Mouse (Mus musculus): ENCODE measurements around the gene Noxa1. TPM values are rescaled to one million over a fixed set of nuclear protein-coding genes. Genes with fewer than 3 reads are reported as not detected.

The Noxa1 gene
- polyA plus RNA-seq, 1 experiment from 2014 or later, result not detected

GRCm38 (mm10) chr2:25055409-25056155, 39.4 kb downstream of the Noxa1 start:
- ATAC-seq (ENCODE audit: low FRiP score), result no peak

GRCm38 (mm10) chr2:25055068-25055405, 39.9 kb downstream of the Noxa1 start:
- peak overlapping the region; percentile 89 for H3K4me2 ChIP-seq
- no peaks in the 10 kb centered on the region for H3K9me3 ChIP-seq
- 48% methylated on average over 2 of the region's 2 CpGs for WGBS

More at GRCm38 (mm10) chr2:25055409-25056155, 39.4 kb downstream of the Noxa1 start:
- no peaks in the 10 kb centered on the region for H3K27me3 ChIP-seq
- H3K4me1 ChIP-seq (replicated peaks), result peaks cover 20% of the 10 kb centered on the region
- peaks cover 46% of the 10 kb centered on the region for H3K36me3 ChIP-seq
- H3K27ac ChIP-seq, result peak overlapping the region; percentile 74
- peak overlapping the region; percentile 89 for H3K4me2 ChIP-seq
- peak overlapping the region; percentile 84 for H3K4me3 ChIP-seq
- WGBS, result 86% methylated on average over 21 of the region's 21 CpGs
- no peaks in the 10 kb centered on the region for H3K9me3 ChIP-seq
- peak overlapping the region; percentile 91 for H3K9ac ChIP-seq

DNA sequence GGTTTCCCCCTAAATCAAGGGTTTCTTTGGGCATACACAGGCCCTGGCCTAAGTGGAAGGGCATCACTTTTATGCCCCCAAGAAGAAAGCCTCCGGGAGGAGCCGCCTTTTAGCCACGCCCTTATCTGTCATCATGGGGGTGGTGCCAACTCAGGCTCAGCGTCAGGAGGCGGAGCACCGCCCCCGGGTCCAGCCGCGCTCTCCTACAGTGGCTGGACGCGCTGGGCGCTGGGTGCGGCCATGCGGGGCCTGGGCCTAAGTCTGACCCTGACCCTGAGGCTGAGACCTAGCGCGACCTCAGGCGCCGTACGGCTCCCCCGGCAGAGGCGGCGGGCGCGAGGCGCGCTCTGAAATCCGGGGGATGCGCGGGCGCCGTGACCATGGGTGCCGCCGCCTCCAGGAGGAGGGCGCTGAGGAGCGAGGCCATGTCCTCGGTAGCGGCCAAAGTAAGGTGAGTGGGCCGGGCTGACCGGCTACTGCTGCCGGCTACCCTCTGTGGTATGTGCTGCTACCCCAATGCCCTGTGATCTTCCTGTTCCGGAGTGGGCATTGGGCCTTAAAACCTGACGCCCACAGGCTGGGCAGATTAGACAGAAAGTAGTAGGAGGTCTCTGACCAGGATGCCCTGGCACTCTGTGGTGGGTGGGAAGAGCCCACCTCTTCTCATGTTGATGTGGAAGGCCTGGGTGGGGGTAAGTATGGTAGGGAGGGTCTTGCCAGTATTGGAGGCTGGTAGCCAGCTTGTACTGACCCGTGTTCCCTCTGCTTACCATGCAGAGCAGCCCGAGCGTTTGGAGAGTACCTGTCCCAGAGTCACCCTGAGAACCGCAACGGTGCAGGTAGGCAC, 40.5 kb downstream of the Noxa1 start, which contains the start of gene Nsmf:
Gene Nsmf, plus strand, starts transcription at position 135 of the 847 bp plus-strand sequence.
- WGBS, result 5% methylated on average over 47 of the region's 47 CpGs
- Histone ChIP-seq H3K36me3 (peaks cover 35% of the 10 kb centered on the region), H3K4me1 (replicated peaks) (peaks cover 20% of the 10 kb centered on the region), H3K9me3 (no peaks in the 10 kb centered on the region), H3K9ac (peak within 1 kb of the TSS; percentile 91), H3K27me3 (no peaks in the 10 kb centered on the region), H3K27ac (peak within 1 kb of the TSS; percentile 74), H3K4me3 (peak within 1 kb of the TSS; percentile 84), H3K4me2 (peak within 1 kb of the TSS; percentile 89)
- peak; percentile 88 for ATAC-seq (ENCODE audit: low FRiP score)

More at GRCm38 (mm10) chr2:25055068-25055405, 39.9 kb downstream of the Noxa1 start:
- Histone ChIP-seq H3K36me3 (peaks cover 41% of the 10 kb centered on the region), H3K27ac (peak overlapping the region; percentile 74), H3K27me3 (no peaks in the 10 kb centered on the region), H3K4me3 (peak overlapping the region; percentile 84), H3K4me1 (replicated peaks) (peaks cover 20% of the 10 kb centered on the region), H3K9ac (peak overlapping the region; percentile 91)
- peak; percentile 27 for ATAC-seq (ENCODE audit: low FRiP score)

- no peaks in the 10 kb centered on the region for H3K9me3 ChIP-seq
- 96% methylated on average over 6 of the region's 6 CpGs for WGBS
Observed at GRCm38 (mm10) chr2:25053101-25053500, 41.8 kb downstream of the Noxa1 start.

GRCm38 (mm10) chr2:25051450-25051849, 43.5 kb downstream of the Noxa1 start:
- 82% methylated on average over 8 of the region's 8 CpGs for WGBS
- Histone ChIP-seq H3K4me3 (no peak overlapping the region), H3K4me1 (replicated peaks) (peaks cover 20% of the 10 kb centered on the region), H3K36me3 (peaks cover 7% of the 10 kb centered on the region), H3K9me3 (no peaks in the 10 kb centered on the region), H3K9ac (no peak overlapping the region), H3K27ac (no peak overlapping the region), H3K4me2 (no peak overlapping the region), H3K27me3 (no peaks in the 10 kb centered on the region)
- no peak for ATAC-seq (ENCODE audit: low FRiP score)

More at GRCm38 (mm10) chr2:25053101-25053500, 41.8 kb downstream of the Noxa1 start:
- no peak overlapping the region for H3K4me2 ChIP-seq
- no peaks in the 10 kb centered on the region for H3K27me3 ChIP-seq
- ATAC-seq (ENCODE audit: low FRiP score), result no peak
- H3K4me3 ChIP-seq, result no peak overlapping the region
- peaks cover 20% of the 10 kb centered on the region for H3K4me1 ChIP-seq (replicated peaks)
- peaks cover 21% of the 10 kb centered on the region for H3K36me3 ChIP-seq
- no peak overlapping the region for H3K9ac ChIP-seq
- no peak overlapping the region for H3K27ac ChIP-seq

GRCm38 (mm10) chr2:25050921-25051320, 44.0 kb downstream of the Noxa1 start:
- Histone ChIP-seq H3K27me3 (no peaks in the 10 kb centered on the region), H3K9ac (no peak overlapping the region), H3K27ac (no peak overlapping the region), H3K4me3 (no peak overlapping the region), H3K36me3 (peaks cover 2% of the 10 kb centered on the region), H3K9me3 (no peaks in the 10 kb centered on the region), H3K4me2 (no peak overlapping the region), H3K4me1 (replicated peaks) (peaks cover 15% of the 10 kb centered on the region)
- WGBS, result 83% methylated on average over 7 of the region's 7 CpGs
- no peak for ATAC-seq (ENCODE audit: low FRiP score)

- Histone ChIP-seq H3K4me2 (no peak overlapping the region), H3K4me1 (replicated peaks) (no peaks in the 10 kb centered on the region), H3K27ac (no peak overlapping the region), H3K4me3 (no peak overlapping the region), H3K9ac (no peak overlapping the region), H3K9me3 (no peaks in the 10 kb centered on the region), H3K27me3 (no peaks in the 10 kb centered on the region), H3K36me3 (no peaks in the 10 kb centered on the region)
- ATAC-seq (ENCODE audit: low FRiP score), result no peak
- WGBS, result 91% methylated on average over 5 of the region's 5 CpGs
Observed at GRCm38 (mm10) chr2:25040089-25040488, 54.9 kb downstream of the Noxa1 start.

Small RNAs within 50 kb of the gene (microRNA-seq; reads per million reads assigned to microRNA genes)
- gene Gm24328, result not detected
- gene Mir7664, result not detected

Other genes starting within 250 kb of the Noxa1 start
- gene Ehmt1, start 175.5 kb downstream of the Noxa1 start, polyA plus RNA-seq (2015; fragmentation: Nextera tagmentation; extraction: Ambion mirVana), result 126 and 131 TPM in 2 replicates
- 23.9 and 26.0 TPM in 2 replicates for gene Arrdc1, start 159.9 kb downstream of the Noxa1 start, polyA plus RNA-seq (2015; fragmentation: Nextera tagmentation; extraction: Ambion mirVana)
- gene Zmynd19, start 145.4 kb downstream of the Noxa1 start, polyA plus RNA-seq (2015; fragmentation: Nextera tagmentation; extraction: Ambion mirVana), result 16.0 and 17.7 TPM in 2 replicates
- gene Dph7, start 132.7 kb downstream of the Noxa1 start, polyA plus RNA-seq (2015; fragmentation: Nextera tagmentation; extraction: Ambion mirVana), result 36.0 and 38.1 TPM in 2 replicates
- gene Mrpl41, start 120.1 kb downstream of the Noxa1 start, polyA plus RNA-seq (2015; fragmentation: Nextera tagmentation; extraction: Ambion mirVana), result 171 and 181 TPM in 2 replicates
- 3.0 and 3.4 TPM in 2 replicates for gene Pnpla7, start 119.1 kb downstream of the Noxa1 start, polyA plus RNA-seq (2015; fragmentation: Nextera tagmentation; extraction: Ambion mirVana)
- gene Nsmf, start 40.8 kb downstream of the Noxa1 start, polyA plus RNA-seq (2015; fragmentation: Nextera tagmentation; extraction: Ambion mirVana), result 130 and 136 TPM in 2 replicates
- gene Entpd8, start 14.8 kb downstream of the Noxa1 start, polyA plus RNA-seq (2015; fragmentation: Nextera tagmentation; extraction: Ambion mirVana), result not detected in 2 replicates
- 21.4 and 24.6 TPM in 2 replicates for gene Nrarp, start 85.6 kb upstream of the Noxa1 start, polyA plus RNA-seq (2015; fragmentation: Nextera tagmentation; extraction: Ambion mirVana)
- 1.6 and 1.9 TPM in 2 replicates for gene Tor4a, start 101.7 kb upstream of the Noxa1 start, polyA plus RNA-seq (2015; fragmentation: Nextera tagmentation; extraction: Ambion mirVana)
- gene Nelfb, start 116.3 kb upstream of the Noxa1 start, polyA plus RNA-seq (2015; fragmentation: Nextera tagmentation; extraction: Ambion mirVana), result 98.3 and 104 TPM in 2 replicates
- gene Stpg3, start 119.5 kb upstream of the Noxa1 start, polyA plus RNA-seq (2015; fragmentation: Nextera tagmentation; extraction: Ambion mirVana), result not detected in 2 replicates
- 0.40 and 1.3 TPM in 2 replicates for gene Fam166a, start 123.6 kb upstream of the Noxa1 start, polyA plus RNA-seq (2015; fragmentation: Nextera tagmentation; extraction: Ambion mirVana)
- gene Tubb4b, start 129.6 kb upstream of the Noxa1 start, polyA plus RNA-seq (2015; fragmentation: Nextera tagmentation; extraction: Ambion mirVana), result 349 and 363 TPM in 2 replicates
- gene Slc34a3, start 139.2 kb upstream of the Noxa1 start, polyA plus RNA-seq (2015; fragmentation: Nextera tagmentation; extraction: Ambion mirVana), result not detected in 2 replicates
- gene Rnf224, start 141.6 kb upstream of the Noxa1 start, polyA plus RNA-seq (2015; fragmentation: Nextera tagmentation; extraction: Ambion mirVana), result not detected in 2 replicates
- 90.3 and 92.4 TPM in 2 replicates for gene Rnf208, start 147.1 kb upstream of the Noxa1 start, polyA plus RNA-seq (2015; fragmentation: Nextera tagmentation; extraction: Ambion mirVana)
- gene Cysrt1, start 147.3 kb upstream of the Noxa1 start, polyA plus RNA-seq (2015; fragmentation: Nextera tagmentation; extraction: Ambion mirVana), result 0.26 TPM in 1 of 2 replicates, not detected in the other
- 5.1 and 6.2 TPM in 2 replicates for gene AL732309.1, start 151.7 kb upstream of the Noxa1 start, polyA plus RNA-seq (2015; fragmentation: Nextera tagmentation; extraction: Ambion mirVana)
- gene Tmem203, start 160.3 kb upstream of the Noxa1 start, polyA plus RNA-seq (2015; fragmentation: Nextera tagmentation; extraction: Ambion mirVana), result 18.6 and 20.9 TPM in 2 replicates
- 16.2 and 17.6 TPM in 2 replicates for gene Tprn, start 167.5 kb upstream of the Noxa1 start, polyA plus RNA-seq (2015; fragmentation: Nextera tagmentation; extraction: Ambion mirVana)
- 189 and 199 TPM in 2 replicates for gene Ssna1, start 177.3 kb upstream of the Noxa1 start, polyA plus RNA-seq (2015; fragmentation: Nextera tagmentation; extraction: Ambion mirVana)
- 143 TPM in 2 replicates for gene Anapc2, start 177.3 kb upstream of the Noxa1 start, polyA plus RNA-seq (2015; fragmentation: Nextera tagmentation; extraction: Ambion mirVana)
- gene Tmem210, start 193.0 kb upstream of the Noxa1 start, polyA plus RNA-seq (2015; fragmentation: Nextera tagmentation; extraction: Ambion mirVana), result not detected in 2 replicates
- 0.22 TPM in 1 of 2 replicates, not detected in the other for gene Lrrc26, start 194.8 kb upstream of the Noxa1 start, polyA plus RNA-seq (2015; fragmentation: Nextera tagmentation; extraction: Ambion mirVana)
- gene Grin1, start 224.0 kb upstream of the Noxa1 start, polyA plus RNA-seq (2015; fragmentation: Nextera tagmentation; extraction: Ambion mirVana), result 22.5 and 24.5 TPM in 2 replicates
- gene Man1b1, start 237.2 kb upstream of the Noxa1 start, polyA plus RNA-seq (2015; fragmentation: Nextera tagmentation; extraction: Ambion mirVana), result 50.0 and 59.8 TPM in 2 replicates

Measured in hindbrain, embryonic 13.5 days (tissue).